Mouse (Mus musculus): ENCODE results near the gene Scfd2.

Gene Scfd2

DNA sequence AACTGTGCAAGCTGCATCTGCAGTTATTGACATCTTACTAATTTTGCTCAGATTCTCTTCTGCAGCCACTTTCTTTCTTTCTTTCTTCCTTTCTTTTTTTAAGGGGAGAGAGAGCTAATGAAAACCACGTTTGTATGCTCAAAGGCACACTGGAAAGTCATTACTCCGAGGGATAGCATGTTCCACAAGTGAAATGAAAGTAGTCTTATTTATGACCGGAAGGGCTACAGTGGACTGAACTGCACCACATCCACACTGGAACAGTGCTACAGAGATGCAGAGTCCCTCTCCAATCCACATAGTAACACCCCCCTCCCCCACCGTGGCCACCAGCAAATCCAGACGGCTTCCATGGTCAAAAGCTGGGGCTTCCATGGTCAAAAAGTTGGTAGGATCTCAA is 224.3 kb downstream of the Scfd2 start:
- DNase-seq = no peak

DNA sequence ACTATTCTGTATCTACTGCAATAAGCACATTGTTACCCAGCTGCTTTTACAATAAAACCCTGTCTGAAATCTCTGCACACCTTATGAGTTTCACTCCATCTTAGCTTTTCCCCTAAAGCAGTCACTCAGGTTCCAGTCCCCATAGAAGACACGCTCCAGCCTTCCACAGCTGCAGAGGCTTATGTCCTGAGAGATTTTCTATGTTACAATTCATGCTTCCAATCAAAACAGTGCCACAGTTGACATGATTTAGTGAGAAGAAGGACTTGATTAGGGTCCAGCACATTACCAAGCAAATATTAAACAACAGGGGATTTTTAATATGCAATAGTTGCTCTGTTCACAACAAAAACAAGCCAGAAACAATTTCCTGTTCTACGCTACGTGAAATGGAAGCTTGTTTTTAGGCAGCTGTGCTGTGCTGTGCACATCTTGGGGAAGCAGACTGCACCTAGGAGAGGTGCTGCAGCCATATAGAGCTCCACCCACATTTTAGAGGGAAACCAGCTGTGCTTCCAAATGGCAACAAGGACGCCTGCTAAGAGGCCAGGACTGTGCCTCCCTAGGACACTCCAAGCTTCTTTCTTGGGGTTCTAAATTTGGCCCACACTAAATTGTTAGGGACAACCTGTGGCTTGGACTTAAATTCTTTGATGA is 225.9 kb downstream of the Scfd2 start:
- no peak for DNase-seq

DNA sequence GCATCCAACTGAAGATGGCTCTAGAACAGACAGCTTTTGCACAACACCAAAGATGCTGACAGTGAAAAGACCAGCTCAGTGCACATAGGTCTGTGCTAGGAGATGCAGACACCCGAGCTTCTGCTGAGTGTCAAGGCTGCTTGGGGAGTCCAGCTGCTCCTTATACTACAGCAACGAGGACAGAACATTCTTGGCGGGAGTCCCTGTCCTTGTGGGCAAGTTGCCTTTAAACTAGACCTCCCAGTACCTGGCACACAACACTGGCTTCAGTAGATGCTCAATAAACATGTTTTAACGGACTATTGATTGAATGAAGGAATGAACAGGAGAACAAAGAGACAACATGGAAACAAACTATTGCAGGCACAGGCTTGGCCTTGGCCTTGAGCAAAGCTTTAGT is 226.8 kb downstream of the Scfd2 start:
- DNase-seq = no peak

DNA sequence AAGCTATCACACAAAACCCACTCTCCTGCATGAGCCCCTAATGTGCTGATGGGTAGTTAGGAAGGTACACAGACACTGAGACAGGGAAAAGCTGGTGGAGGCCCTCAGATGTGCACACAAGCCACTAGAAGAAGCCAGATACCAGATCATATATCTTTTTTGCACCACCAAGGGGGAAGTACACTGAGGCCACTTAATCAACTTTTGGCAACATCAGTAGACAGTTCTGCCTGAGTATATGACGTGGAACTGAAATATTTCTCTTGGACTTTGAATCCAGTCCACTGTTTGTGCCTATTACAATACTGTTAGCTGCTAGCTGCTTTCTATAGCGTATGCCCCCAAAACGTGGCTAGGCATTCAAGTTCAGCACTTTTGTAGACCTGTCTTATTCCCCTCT is 229.2 kb downstream of the Scfd2 start:
- no peak for DNase-seq

DNA sequence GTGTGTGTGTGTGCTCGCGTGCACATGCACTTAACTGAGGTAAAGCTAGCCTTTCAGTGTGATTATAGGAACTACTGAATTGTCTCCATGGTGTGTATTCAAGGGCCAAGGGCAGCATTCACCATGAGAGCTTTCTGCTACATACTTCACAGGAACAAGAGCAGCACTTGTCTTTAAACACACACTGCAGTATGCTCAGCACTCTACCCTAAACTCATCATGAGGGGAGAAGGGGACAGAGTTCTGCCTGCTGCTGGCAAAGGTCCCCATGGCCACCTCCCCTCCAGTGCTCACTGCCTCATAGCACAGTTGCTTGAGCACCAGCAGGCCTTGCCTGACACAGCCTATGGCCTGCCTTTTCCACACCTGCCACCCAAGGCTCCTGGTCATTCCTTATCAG is 230.1 kb downstream of the Scfd2 start:
- DNase-seq = no peak

DNA sequence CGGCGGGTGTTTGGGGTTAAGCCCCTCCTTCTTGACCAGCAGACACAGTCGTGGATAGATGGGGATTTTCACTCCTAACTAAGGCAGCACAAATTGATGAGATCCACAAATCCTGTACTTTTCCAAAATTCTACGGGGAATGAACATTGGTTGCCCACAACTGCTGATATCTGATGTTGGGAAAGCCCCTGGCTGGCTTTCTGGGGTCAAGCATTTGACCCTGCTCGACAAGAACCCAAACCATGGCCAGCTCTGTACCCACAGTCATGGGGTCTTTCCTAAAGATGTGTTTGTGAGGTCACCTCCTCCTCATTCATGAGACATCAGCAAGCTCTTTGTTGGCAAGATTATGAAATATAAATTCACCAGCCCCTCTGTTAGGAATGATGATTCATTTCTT is 230.6 kb downstream of the Scfd2 start:
- DNase-seq = no peak

DNA sequence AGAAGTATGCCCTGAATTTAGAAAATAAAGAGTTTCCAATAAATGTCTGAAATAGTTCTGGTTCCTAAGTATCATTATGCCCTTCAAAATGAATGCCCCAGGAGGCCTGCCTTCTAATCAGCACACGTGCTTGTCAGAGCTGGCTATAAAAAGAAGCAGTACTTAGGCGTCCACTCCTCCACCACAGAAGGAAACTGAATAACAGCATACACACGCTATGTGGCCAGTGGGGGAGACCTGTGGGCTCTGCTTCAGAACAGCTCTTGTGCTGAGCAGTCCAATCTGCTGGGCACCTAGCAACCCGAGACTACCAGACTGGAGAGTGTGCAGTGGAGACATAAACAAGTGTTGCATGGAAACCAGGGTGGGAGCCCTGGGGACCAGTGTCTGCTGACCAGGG is 231.4 kb downstream of the Scfd2 start:
- DNase-seq = no peak

DNA sequence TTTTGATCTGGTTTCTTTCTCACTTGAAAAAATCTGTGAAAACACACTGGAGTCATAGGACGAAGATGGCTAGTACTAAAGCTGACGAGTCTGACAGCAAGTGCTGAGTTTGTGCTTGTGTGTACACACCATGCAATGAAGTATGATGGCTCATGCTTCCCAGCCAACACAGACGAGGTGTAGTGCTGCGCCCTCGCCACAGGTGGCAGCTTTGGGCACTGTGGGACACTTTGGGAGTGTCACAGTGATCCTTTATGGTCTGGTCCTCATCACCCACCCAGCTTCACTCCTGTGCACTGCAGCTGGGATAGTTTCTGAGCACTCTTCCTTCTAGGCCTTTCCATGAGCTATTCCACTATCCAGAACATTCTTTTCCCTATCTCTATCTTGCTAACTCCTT is 234.4 kb downstream of the Scfd2 start:
- peak; percentile 25 for DNase-seq

DNA sequence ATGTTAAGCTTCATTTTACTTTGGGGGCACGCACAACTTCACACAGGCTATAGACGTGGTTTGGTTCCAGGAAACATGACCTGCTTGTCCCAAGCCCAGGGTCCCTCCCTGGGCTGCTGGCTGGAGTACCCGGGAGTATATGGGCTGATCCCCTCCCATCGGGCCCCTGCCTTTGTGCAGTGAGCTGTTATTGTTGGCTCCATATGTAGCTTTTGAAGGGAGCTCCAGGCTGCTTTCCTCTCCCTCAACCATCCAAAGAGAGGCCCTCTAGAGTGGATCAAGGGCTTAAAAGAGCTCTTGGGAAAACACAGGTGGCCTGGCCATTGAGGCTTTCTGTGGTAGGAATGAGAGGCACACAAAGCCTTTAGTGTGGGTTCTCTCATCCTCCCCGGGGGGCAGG is 235.5 kb downstream of the Scfd2 start:
- no peak for DNase-seq

DNA sequence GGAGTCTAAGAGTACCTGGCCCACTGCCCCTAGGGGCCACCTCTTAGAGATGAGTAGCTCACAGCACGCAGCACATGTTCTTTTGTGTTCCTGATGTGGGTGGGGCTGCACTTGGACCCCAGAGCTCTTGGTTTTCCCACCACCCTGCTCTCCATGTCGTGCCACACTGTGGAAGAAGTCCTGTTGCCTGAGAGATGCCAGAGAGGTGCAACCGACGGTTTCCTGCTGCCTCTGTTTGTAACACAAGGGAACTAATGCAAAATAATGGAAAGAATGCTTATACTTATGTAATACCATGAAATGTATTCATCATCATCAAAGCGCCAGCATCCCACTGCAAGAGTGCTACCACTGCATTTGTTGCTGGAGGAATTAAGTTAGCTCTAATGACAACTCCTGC is 238.0 kb downstream of the Scfd2 start:
- no peak for DNase-seq

DNA sequence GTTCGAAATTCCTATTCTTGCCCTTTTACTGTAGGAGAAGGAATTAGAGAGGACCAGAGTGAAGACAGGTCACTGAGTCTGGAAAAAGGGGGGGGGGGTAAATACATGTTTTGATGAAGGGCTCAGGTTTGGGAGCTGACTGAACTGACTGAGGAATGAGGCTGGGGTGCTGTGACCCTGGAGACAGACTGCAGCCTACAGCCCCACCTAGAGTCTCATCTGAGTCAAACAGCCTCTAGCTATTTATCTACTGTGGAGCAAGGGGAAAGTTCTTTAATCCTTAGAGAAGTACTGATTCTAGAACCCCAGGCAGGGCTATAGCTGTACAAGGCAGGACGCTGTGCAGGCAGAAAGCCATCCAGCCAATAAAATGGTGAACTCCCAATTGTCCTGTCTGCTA is 239.5 kb downstream of the Scfd2 start:
- DNase-seq = no peak

DNA sequence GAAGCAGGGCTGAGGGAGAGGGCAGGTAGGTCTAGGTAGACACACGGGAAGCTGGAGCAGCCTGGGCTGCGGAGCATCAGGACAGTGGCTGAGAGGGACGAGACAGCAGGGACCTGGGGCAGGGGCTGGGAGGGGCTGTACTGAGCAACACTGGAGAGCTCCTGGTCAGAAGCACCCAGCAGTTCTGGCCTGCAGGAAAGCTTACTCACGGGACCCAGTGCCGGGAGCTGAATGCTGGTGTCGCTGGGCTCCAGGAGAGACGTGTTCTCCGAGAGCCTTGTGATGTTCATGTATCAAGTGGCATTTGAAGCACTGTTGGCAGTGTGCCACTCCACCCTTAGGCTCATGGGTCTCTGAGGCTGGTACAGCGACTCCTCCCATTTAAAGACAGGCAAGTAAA is 240.0 kb downstream of the Scfd2 start:
- no peak for DNase-seq

DNA sequence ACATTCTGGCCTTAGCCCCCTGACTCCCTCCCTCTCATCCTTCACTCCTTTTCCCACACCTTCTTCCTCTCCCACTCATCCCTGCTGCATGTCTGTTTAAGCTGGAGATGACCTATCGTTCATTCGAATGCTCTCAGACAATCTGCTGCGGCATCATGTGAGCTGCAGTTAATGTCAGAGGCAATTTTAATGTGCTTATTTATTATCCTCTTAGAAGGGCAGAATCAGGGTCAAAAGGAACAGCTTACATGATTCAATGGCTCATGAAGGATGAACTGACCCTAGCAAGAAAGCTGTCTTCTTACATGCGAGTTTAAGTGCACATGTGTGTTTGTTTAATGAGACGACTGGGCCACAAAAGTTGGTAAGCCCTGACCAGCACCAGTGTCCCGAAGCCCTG is 241.6 kb downstream of the Scfd2 start:
- no peak for DNase-seq

DNA sequence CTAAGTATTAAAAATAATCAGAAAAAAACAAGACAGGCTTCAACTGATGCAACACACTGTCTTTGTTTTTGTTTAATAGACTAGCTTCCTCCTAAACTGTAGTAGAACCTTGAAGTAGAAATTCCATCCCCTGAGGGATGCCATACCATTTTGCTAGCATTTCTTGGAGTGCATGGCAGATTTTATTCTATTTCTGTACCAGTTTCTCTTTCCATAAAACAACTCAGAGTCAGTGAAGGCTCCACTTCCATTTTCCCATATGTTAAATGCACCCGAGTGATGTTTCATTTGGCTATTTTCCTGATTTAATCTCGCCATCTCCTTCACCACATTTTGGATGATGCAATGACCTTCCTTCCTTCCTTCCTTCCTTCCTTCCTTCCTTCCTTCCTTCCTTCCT is 243.4 kb downstream of the Scfd2 start:
- DNase-seq = no peak

DNA sequence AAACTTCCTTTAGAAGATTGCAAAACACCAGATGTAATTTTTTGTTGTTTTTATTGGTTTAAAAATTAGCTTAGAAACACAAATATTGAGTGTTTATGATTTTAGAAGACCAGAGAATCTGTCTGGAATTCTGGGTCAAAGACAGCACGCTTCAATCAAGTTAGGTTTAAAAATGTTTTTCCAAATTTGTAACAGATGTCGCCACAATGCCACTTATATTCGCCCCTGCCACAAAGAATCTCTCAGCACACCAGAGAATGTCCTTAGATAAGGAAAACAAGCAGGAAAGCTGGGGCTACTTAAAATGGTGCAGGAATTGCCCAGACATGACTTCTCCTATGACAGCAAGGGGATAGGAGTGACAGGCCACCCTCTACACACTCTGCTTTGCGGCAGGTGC is 245.3 kb downstream of the Scfd2 start:
- no peak for DNase-seq

DNA sequence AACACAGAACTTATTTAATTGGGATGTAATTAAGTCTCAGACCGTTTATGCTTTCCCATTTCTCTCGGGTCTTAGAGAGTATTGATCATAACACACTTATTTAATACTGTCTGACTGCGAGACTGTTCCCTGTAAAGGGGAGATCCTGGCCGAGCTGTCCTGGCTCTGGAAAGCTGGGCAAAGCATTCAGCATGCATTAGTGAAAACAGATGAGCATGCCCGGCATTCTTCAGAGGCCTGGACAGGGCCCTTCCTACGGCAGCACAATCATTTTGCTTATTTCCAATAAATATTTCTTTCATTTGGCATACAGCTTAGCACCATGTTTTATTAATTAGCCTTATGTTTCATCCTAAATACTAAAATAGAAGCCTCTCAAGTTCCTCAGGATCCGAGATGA is 245.8 kb downstream of the Scfd2 start:
- no peak for DNase-seq

DNA sequence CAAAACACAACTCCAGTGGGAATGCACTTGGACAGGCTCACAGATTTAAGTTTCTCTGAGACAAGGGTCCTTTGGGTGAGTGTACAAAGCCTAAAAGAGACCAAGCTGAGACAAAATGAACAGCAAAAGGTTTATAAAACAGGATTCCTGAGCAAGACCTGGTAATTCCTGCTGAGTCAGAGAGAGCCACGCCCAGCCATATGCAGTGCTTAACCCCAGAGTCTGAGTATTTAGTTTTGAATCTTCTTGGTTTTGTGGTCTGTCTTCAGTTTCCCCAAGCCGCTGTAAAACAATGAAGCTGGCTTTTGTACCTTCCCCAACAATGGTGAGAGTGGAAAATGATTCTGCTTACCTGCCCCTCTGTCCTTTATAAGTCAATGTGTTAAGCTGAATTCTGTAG is 246.3 kb downstream of the Scfd2 start:
- DNase-seq = no peak

DNA sequence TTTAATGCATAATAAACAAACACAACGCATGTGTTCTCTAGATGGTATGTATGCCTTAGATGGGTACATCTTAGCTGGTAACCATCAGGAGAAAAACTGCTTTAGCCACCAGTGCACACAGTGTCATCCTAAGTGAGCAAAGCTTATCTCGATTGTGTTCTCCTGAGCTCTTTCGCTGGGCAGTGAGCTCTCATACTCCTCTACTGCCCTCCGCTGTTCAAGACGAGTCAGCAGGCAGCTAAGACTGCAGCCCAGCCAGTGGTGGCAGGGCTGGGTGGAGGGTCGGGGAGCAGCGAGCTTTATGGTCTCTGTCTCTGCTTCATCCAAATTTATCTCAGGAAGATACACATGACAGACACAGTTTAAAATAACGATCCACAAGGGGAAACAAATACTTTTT is 248.0 kb downstream of the Scfd2 start:
- peak; percentile 60 for DNase-seq

DNA sequence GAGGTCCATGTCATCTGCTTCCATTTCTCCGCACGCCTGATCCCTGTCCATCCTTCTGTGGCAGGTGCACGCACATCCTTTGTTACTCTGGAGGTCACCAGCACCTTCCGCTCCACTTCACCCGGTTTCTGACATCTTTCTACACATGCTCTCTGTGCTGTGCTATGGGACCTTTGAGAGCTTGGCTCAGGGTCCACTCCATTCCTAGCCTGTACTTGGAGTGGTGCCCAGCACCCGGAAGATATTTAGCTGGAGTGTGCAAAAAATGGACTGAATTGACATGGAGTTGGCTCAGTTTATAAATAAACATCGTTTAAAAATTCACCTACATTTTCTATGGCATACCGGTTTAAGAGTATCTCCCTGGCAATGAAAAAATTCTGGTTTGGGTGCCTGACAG is 250.1 kb downstream of the Scfd2 start:
- no peak for DNase-seq

DNA sequence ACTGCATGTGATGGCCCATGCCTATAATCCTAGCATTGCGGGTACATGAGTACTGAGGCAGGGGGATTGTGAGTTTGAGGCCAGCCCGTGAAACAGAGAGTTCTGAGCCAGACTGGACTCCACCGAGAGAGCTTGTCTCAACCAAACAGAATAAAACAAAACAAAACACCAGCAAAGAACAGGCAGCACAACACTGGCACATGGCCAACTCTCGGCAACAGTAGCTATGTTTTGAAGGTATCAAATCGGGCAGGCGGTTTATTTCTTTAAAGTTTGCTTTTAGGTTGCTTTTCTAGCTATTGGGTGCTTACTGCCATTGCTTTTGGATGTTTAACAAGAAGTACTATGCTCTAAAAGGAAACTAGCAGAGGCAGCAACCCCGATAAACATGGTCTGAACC is 251.9 kb downstream of the Scfd2 start:
- DNase-seq = no peak

DNA sequence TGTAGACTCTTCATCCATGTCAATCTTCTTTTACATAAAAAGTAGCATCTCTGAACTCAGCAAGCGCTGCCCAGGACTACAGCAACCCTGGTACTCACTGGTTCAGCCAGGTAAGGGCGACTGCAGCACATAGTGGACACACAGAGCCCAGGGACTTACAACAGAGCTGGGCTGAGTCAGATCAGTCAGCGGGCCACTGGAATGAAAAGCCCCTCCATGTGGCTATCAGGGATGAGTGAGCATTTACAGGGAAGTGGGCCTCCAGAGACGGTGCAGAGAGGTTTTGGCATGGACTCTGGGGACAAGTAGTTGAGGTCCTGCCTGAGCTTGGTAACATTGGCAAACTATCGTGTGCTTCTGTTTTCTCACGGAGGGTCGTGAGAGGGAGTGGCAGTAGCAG is 253.1 kb downstream of the Scfd2 start:
- no peak for DNase-seq

DNA sequence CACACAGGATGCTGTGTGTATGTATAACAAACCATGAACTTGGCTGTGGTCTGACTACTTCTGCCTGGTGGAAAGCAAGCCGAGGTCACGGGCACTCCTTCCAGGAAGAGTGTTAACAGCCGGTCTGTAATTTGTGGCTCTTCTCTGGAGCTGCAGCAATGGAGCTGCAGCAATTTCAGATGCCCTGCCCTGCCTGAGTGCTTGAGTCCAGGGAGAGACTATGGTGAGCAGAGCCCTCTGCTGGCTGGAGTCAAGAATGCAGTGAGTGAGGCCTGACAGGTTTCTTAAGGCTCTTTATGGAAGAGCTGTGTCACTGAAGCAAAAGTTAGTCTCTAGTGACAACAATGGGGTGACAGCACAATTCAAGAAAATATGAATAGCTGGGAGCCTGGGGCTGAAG is 253.8 kb downstream of the Scfd2 start:
- DNase-seq = peak; percentile 89

DNA sequence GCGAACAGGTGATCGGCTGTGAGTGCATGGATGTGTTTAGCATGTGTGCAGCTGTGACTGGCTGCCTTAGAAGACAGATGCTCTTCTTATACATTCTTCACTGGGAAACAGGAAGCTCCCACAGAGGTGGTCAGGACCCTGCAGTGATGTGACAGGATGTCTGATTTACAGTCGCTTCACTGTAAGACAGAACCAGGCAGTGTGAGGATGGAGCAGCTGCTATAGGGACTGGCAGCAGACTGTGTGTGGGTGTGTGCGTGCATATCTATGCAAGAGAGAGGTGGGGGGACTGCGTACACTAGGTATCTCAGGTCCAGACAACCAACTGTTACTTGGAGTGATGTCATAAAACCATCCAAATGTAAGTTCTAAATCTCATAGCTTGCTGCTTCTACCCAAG is 254.3 kb downstream of the Scfd2 start:
- DNase-seq = peak; percentile 34

DNA sequence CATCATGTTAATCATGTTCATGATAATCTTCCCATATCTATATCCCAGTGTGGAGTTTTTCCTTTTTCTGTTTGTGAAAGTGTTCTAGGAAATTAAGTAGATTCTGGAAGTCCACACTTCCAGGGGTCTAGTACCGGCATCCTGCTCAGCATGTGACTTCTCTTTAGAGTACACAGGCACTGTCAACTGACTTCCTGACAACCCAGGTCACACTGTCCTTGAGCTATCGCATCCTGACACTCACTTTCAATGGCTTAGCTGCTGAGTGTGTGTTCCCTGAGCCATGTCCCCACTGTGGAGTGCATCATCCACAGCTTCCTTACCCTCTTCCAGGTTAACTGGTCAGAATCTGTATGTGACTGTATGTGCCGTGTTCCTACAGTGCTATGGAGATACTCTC is 258.2 kb downstream of the Scfd2 start:
- no peak for DNase-seq

DNA sequence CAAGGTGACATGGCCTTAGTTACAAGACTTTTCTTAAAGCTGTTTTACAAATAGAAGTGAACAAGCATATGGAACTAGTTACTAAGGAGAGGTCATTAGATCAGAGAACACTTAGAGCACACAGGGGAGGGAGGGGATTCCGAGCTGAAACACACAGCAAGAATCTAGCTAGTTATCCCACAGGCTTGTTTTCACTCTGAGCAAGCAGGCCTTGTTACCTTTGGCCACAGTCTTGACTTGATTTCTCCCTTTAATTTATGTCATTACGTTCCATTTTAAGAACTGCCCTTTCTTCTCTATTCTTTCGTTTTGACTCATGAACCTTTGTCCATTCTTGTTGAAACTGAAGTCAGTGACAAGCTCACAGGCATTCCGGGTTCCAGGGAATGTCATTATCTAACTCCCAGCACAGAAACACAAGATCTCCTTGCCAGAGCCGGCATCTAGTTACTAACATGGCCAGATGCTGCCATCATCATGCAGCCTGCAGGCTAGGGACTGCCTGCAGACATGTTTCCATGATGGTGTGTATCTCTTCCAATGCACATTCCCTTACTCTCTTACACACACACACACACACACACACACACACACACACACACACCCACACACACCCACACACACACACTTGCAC is 263.7 kb downstream of the Scfd2 start:
- DNase-seq = no peak

All from thymus, postnatal 14 days (tissue).